Mouse (Mus musculus) ZHBTc4 (cell line): ENCODE results near the gene Btbd35f30.
"Not testable (repeated sequence)": the region's sequence is repeated elsewhere in the genome, so short reads cannot be mapped to it uniquely, and the experiment has no call there.

Source experiments
- DNase-seq: peaks from one replicate; pipeline ENCODE4 v3.0.0-alpha.2; 2011; ENCODE audit warnings: low read depth, low spot score

Btbd35f30 gene

DNA sequence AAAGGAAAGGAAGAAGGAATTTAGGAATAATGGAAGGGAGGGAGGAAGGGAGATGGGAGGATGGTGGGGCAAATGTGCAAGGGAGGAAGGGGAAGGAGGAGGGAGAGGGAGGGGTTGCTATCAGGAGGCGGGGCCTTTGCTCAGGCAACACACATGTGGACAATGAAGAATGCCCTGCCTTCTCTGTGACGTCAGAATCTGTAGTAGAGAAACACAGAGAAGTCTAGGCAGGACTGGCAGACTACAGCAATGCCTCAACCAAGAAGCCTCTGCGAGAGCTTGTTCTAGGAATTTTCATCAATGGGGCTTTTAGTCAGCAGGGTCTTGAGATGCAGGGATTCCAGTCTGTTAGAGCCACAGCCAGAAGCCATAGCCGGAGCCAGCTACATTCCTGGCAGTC is at the start of gene Btbd35f30:
Gene Btbd35f30, plus strand, starts transcription at position 301 of the 400 bp plus-strand sequence.
- DNase-seq, result not testable (repeated sequence)

DNA sequence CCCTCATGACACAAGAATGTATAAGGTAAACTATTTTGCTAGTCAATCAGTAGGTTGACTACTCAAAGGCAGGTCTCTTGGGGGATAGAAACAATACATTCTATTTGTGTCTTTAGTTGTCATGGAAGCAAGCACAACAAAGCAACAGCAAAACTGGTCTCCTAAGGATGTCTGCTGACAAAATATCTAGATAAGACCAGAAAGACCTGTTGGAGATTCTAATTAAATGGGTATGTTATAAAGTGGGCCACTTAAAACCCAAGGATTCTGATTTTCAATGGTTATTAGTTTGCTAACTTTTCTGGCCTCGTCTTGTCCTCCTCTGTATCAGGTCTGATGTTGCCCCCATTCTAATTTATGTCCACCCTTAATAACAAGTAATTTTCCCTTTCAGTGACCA is 47.0 kb downstream of the Btbd35f30 start, which contains the start of gene Gm21789:
Gene Gm21789, plus strand, starts transcription at position 301 of the 400 bp plus-strand sequence.
- DNase-seq, result not testable (repeated sequence)
